Mouse (Mus musculus) limb, embryonic 11.5 days (tissue): ENCODE results near the gene Mefv. TPM values are rescaled to one million over a fixed set of nuclear protein-coding genes. Genes with fewer than 3 reads are reported as not detected.

ENCODE experiments used
- ATAC-seq: fragments of 200-750 bp; cut with Nextera tagmentation; 2 replicates; pipeline ENCODE4 v1.8.0; 2017; ENCODE audit warnings: low read depth; ENCODE audit not compliant: insufficient number of reproducible peaks, low FRiP score, low TSS enrichment
- DNase-seq: peaks from one replicate; pipeline ENCODE4 v3.0.0-alpha.2; 2015; ENCODE audit warnings: low spot score
- H3K27ac ChIP-seq: fragments of 300-500 bp; sonication (generic); replicated peaks from 2 replicates; pipeline ENCODE4 v1.5.1; 2014; ENCODE audit warnings: low read depth, mild to moderate bottlenecking, low read length
- H3K27me3 ChIP-seq: fragments of 300-500 bp; sonication (generic); 2 replicates; pipeline ENCODE4 v1.6.1; 2014; ENCODE audit warnings: mild to moderate bottlenecking, low read length, mixed read lengths; ENCODE audit not compliant: control insufficient read depth, insufficient read depth
- H3K36me3 ChIP-seq: fragments of 300-500 bp; sonication (generic); 2 replicates; pipeline ENCODE4 v1.6.1; 2014; ENCODE audit warnings: mild to moderate bottlenecking, low read length, moderate library complexity, mixed read lengths; ENCODE audit not compliant: control insufficient read depth, insufficient read depth
- H3K4me1 ChIP-seq: fragments of 300-500 bp; sonication (generic); 2 replicates; pipeline ENCODE4 v1.6.1; 2014; ENCODE audit warnings: low read length, mixed read lengths; ENCODE audit not compliant: control insufficient read depth, insufficient read depth
- H3K4me2 ChIP-seq: fragments of 300-500 bp; sonication (generic); 2 replicates; pipeline ENCODE4 v1.6.1; 2014; ENCODE audit warnings: low read depth, mild to moderate bottlenecking, moderate library complexity; ENCODE audit not compliant: severe bottlenecking
- H3K4me3 ChIP-seq: fragments of 300-500 bp; sonication (generic); 2 replicates; pipeline ENCODE4 v1.5.1; 2014; ENCODE audit warnings: low read depth, low read length
- H3K9ac ChIP-seq: fragments of 300-500 bp; sonication (generic); 2 replicates; pipeline ENCODE4 v1.6.1; 2014; ENCODE audit warnings: mild to moderate bottlenecking, low read length
- H3K9me3 ChIP-seq: fragments of 300-500 bp; sonication (generic); 2 replicates; pipeline ENCODE4 v1.6.1; 2016; ENCODE audit warnings: low read length; ENCODE audit not compliant: control insufficient read depth
- WGBS: fragments of 180-500 bp; shearing (Covaris S2); extraction: QIAGEN DNeasy Blood & Tissue Kit; methylation state at CpG from one replicate; pipeline ENCODE4 v1.1.7; 2014; 5-methylcytosine and 5-hydroxymethylcytosine counted together
- polyA plus RNA-seq: library from polyadenylated mRNA; unstranded; fragments of >200 nt; fragmentation: Nextera tagmentation; extraction: Ambion mirVana; gene quantifications from 2 replicates; pipeline ENCODE4 v1.2.1, GENCODE M21; 2014

Mefv gene
- polyA plus RNA-seq: 0.06 TPM in 1 of 2 replicates, not detected in the other

- Histone ChIP-seq H3K27me3 (no peaks in the 10 kb centered on the region), H3K9ac (no peak within 1 kb of the TSS), H3K9me3 (no peaks in the 10 kb centered on the region; the same call in 1 of the 2 replicates), H3K4me1 (no peaks in the 10 kb centered on the region), H3K36me3 (no peaks in the 10 kb centered on the region), H3K4me2 (no peak within 1 kb of the TSS), H3K27ac (no peak within 1 kb of the TSS), H3K4me3 (no peak within 1 kb of the TSS)
- WGBS: 86% methylated on average over 6 of the region's 6 CpGs
- DNase-seq (no peak), ATAC-seq (no peak)
Observed at GRCm38 (mm10) chr16:3717980-3718379, at the start of gene Mefv. Gene Mefv (minus strand): TSS chr16:3718097.

DNA sequence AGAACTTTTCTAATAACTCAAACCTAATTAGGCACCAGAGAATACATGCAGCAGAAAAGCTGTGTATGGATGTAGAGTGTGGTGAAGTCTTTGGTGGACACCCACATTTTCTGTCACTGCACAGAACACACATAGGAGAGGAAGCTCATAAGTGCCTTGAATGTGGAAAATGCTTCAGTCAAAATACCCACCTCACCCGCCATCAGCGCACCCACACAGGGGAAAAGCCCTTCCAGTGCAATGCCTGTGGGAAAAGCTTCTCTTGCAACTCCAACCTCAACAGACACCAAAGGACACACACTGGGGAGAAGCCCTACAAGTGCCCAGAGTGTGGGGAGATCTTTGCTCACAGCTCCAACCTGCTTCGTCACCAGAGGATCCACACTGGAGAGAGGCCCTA, 31.1 kb upstream of the Mefv start:
- no peak overlapping the region for H3K9ac ChIP-seq
- peaks cover 8% of the 10 kb centered on the region; the same call in 1 of the 2 replicates for H3K9me3 ChIP-seq
- peaks cover 40% of the 10 kb centered on the region for H3K36me3 ChIP-seq
- 99% methylated on average over 3 of the region's 3 CpGs for WGBS
- ATAC-seq: no peak
- peaks cover 9% of the 10 kb centered on the region for H3K4me1 ChIP-seq
- DNase-seq: no peak
- H3K4me3 ChIP-seq: no peak overlapping the region
- H3K4me2 ChIP-seq: no peak overlapping the region
- no peak overlapping the region for H3K27ac ChIP-seq
- H3K27me3 ChIP-seq: no peaks in the 10 kb centered on the region

GRCm38 (mm10) chr16:3745656-3746055, 27.8 kb upstream of the Mefv start:
- H3K4me1 ChIP-seq: peaks cover 9% of the 10 kb centered on the region
- WGBS: 80% methylated on average over 4 of the region's 4 CpGs
- peaks cover 30% of the 10 kb centered on the region for H3K36me3 ChIP-seq
- peak overlapping the region; percentile 89 for H3K4me2 ChIP-seq
- DNase-seq (no peak), ATAC-seq (no peak)
- no peak overlapping the region for H3K27ac ChIP-seq
- no peak overlapping the region for H3K4me3 ChIP-seq
- H3K9ac ChIP-seq: no peak overlapping the region
- peaks cover 8% of the 10 kb centered on the region; the same call in 1 of the 2 replicates for H3K9me3 ChIP-seq
- no peaks in the 10 kb centered on the region for H3K27me3 ChIP-seq

- ATAC-seq (no peak), DNase-seq (no peak)
- peaks cover 5% of the 10 kb centered on the region; the same call in 1 of the 2 replicates for H3K9me3 ChIP-seq
- peak overlapping the region; percentile 89 for H3K4me2 ChIP-seq
- H3K4me3 ChIP-seq: peak overlapping the region; percentile 79
- no peaks in the 10 kb centered on the region for H3K27me3 ChIP-seq
- H3K9ac ChIP-seq: peak overlapping the region; percentile 79
- WGBS: under 1% methylated on average over 32 of the region's 32 CpGs
- H3K36me3 ChIP-seq: peaks cover 18% of the 10 kb centered on the region
- peaks cover 9% of the 10 kb centered on the region for H3K4me1 ChIP-seq
- 0 out of 2 replicates have a peak overlapping the region, but pooled peaks have one; percentile 43 for H3K27ac ChIP-seq
Observed at GRCm38 (mm10) chr16:3744186-3744700, 26.3 kb upstream of the Mefv start.

DNA sequence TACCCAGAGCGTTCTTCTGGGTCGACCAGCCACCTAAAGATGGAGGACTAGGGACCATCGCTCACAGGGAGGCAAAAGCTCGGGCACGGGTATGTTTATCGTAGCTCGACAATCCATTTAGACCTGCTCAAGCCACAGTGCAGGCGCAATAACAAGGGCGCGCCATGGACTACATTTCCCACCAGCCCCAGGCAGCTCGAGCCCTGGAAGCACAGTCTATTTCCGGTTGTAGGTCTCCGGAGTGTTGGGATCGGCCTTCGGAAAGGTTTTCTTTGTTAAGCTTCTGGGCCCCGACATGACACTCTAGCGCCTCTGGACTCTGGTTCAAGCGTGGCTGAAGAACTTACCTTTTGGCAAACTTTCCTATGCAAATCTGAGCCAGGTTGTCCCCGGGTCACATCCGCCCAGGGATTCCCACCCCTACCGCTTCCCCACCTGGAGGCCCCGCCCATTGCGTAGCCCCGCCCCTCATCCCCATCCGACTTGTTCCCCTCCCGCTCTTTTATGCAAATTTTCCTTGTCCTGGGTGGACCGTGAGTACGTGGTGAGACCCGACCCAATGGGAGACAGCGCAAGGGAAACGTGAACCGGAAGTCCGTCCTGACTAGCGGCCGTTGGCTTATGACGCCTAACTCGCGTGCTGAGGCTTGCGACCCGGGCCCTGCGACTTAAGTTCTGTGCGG, 25.7 kb upstream of the Mefv start, which contains the start of gene Zfp263:
Zfp263 (plus strand) TSS at position 591 of the 683 bp plus-strand sequence.
- ATAC-seq (peak; percentile 98), DNase-seq (peak; percentile 97)
- peak within 1 kb of the TSS; percentile 79 for H3K9ac ChIP-seq
- H3K4me3 ChIP-seq: peak within 1 kb of the TSS; percentile 79
- peaks cover 12% of the 10 kb centered on the region for H3K36me3 ChIP-seq
- peaks cover under 1% of the 10 kb centered on the region; the same call in 1 of the 2 replicates for H3K9me3 ChIP-seq
- peaks cover 9% of the 10 kb centered on the region for H3K4me1 ChIP-seq
- no peaks in the 10 kb centered on the region for H3K27me3 ChIP-seq
- peak within 1 kb of the TSS; percentile 43; the same call in 1 of the 2 replicates for H3K27ac ChIP-seq
- peak within 1 kb of the TSS; percentile 89 for H3K4me2 ChIP-seq
- WGBS: under 1% methylated on average over 42 of the region's 42 CpGs

DNA sequence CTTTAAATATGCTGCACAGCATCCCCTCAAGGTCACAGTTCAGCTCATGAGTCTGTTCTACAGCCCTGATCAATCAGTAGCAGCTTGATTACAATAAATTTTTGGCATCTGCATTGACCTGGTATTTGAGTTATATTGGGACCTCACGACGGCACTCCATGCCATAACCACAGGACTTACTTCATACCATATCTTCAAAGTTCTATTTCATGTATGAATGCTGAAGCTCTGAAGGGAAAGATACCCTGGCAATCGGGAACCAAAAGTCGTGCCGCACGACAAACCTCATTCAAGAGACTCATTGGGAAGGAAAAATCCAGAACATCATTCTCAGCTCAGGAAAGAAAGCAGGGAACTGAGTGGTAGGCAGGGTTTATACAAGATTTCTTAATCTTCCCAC, 24.6 kb upstream of the Mefv start:
- Histone ChIP-seq H3K9me3 (no peaks in the 10 kb centered on the region), H3K36me3 (peaks cover 3% of the 10 kb centered on the region; the same call in 1 of the 2 replicates), H3K9ac (no peak overlapping the region), H3K4me1 (peaks cover 9% of the 10 kb centered on the region), H3K4me2 (no peak overlapping the region), H3K27ac (no peak overlapping the region), H3K4me3 (no peak overlapping the region), H3K27me3 (no peaks in the 10 kb centered on the region)
- WGBS: 98% methylated on average over 6 of the region's 6 CpGs
- ATAC-seq: no peak
- no peak for DNase-seq

GRCm38 (mm10) chr16:3733198-3733732, 15.4 kb upstream of the Mefv start:
- H3K4me3 ChIP-seq: no peak overlapping the region
- H3K27me3 ChIP-seq: no peaks in the 10 kb centered on the region
- no peak overlapping the region for H3K4me2 ChIP-seq
- no peak overlapping the region for H3K27ac ChIP-seq
- no peak for ATAC-seq
- no peaks in the 10 kb centered on the region for H3K4me1 ChIP-seq
- no peak overlapping the region for H3K9ac ChIP-seq
- no peaks in the 10 kb centered on the region for H3K9me3 ChIP-seq
- no peaks in the 10 kb centered on the region for H3K36me3 ChIP-seq
- 67% methylated on average over 1 of the region's 1 CpGs for WGBS
- DNase-seq: no peak

DNA sequence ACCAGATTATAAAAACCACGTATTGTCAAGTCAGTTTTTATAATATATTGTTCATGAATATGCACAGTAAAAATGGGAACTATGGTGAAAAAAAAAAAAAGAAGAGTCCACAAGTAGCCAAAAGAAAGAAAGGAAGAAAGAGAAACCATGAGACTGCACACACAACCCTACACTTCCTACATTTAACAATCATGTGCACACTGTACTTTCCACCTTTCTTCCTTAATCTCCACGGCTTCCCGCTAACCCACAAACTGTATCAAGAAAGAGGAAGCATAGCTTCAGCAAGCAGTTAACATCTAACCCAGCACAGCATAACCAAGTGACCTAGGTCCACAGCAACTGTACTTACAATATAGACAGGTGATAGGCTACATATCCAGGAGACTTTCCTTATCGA, 14.7 kb upstream of the Mefv start:
- H3K4me1 ChIP-seq: no peaks in the 10 kb centered on the region
- ATAC-seq: no peak
- H3K4me2 ChIP-seq: no peak overlapping the region
- no peak for DNase-seq
- no peak overlapping the region for H3K4me3 ChIP-seq
- no peaks in the 10 kb centered on the region for H3K36me3 ChIP-seq
- H3K27me3 ChIP-seq: no peaks in the 10 kb centered on the region
- H3K9ac ChIP-seq: no peak overlapping the region
- 91% methylated on average over 4 of the region's 4 CpGs for whole genome bisulfite sequencing
- H3K9me3 ChIP-seq: no peaks in the 10 kb centered on the region
- no peak overlapping the region for H3K27ac ChIP-seq
